ENCODE assay signal across 8 mouse cellular contexts in the genomic region with DNA sequence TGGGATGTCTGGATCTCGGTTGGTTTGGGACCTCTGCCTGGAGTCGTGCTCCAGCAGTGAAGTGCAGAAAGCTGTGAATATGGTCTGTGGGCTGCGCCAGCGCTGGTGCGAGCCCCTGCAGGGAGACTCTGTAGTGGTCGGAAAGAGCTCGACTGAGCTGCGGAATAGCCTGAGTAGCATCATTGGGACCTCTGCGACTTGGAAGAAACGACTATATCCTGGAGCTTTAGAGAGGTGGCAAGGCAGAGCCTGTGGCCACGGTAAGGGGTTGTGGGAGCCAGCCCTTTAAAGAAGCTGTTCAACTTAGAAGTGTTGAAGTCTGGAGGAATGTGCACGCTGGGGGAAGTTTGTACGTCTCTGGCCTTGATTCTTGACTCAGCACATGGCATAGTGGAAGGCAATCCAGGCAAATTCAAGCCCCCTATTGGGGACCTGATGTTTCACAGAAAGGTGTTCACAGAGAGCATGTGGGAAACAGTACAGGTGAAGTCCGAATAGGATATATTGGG. TPM values are rescaled to one million over a fixed set of nuclear protein-coding genes. Genes with fewer than 3 reads are reported as not detected.
DNase-seq lines count a peak whose midpoint lies in the region; ATAC-seq and TF ChIP-seq lines count a peak whose summit lies in the region.

No protein-coding gene starts in this region.

- DNase-seq in heart, embryonic 10.5 days (ENCODE audit: low spot score) = peak; percentile 83
- no peak for DNase-seq in heart, adult 18-20 months
- no peak for DNase-seq in CH12.LX (ENCODE audit: extremely low read depth)
- DNase-seq in forebrain, embryonic 11.5 days (ENCODE audit: low spot score) = no peak
- no peak for DNase-seq in cerebellum, adult 9-11 months
- no peak for DNase-seq in layer of hippocampus, postnatal 10 days (ENCODE audit: low spot score in 2 of 2)
- DNase-seq in gastrocnemius, adult 18-20 months (ENCODE audit: low spot score) = no peak

- TF ChIP-seq POLR2A in CH12.LX (IDR thresholded peaks at IDR 0.05; ENCODE audit: low read depth, low read length) = no peak

- dilution Hi-C loops in CH12.LX (cut with MboI; ENCODE audit: extremely low pct_ligation_motif_present, extremely low pct_unique_long_range_greater_than_20kb, low sequenced_read_pairs) = no loop called here

- WGBS in heart, embryonic 10.5 days = 4% methylated on average over 14 of the region's 14 CpGs
- 4% methylated on average over 14 of the region's 14 CpGs for WGBS in forebrain, embryonic 11.5 days
- 1% methylated on average over 14 of the region's 14 CpGs for WGBS in liver, embryonic 15.5 days (ENCODE audit: insufficient replicate concordance)

- H3K4me1 ChIP-seq in heart, embryonic 10.5 days = peaks cover 21% of the 10 kb centered on the region
- peaks cover 3 to 30% of the 10 kb centered on the region in 2 experiments; a peak in 2 of 4 replicates for H3K4me1 ChIP-seq in CH12.LX (ENCODE audit: control insufficient read depth in 1 of 2, insufficient read depth in 2 of 2)
- peaks cover 6% of the 10 kb centered on the region for H3K4me1 ChIP-seq in forebrain, embryonic 11.5 days (replicated peaks; ENCODE audit: control insufficient read depth, insufficient read depth, low read length)
- H3K4me1 ChIP-seq in liver, embryonic 15.5 days (replicated peaks) = peaks cover 74% of the 10 kb centered on the region

- no peaks in the 10 kb centered on the region for H3K9me3 ChIP-seq in heart, embryonic 10.5 days
- H3K9me3 ChIP-seq in CH12.LX (replicated peaks; ENCODE audit: low read length) = no peaks in the 10 kb centered on the region
- no peaks in the 10 kb centered on the region for H3K9me3 ChIP-seq in forebrain, embryonic 11.5 days (ENCODE audit: control insufficient read depth, low read length)
- no peaks in the 10 kb centered on the region for H3K9me3 ChIP-seq in liver, embryonic 15.5 days (replicated peaks)

- no peaks in the 10 kb centered on the region for H3K27me3 ChIP-seq in heart, embryonic 10.5 days (ENCODE audit: insufficient read depth, poor library complexity, severe bottlenecking)
- no peaks in the 10 kb centered on the region for H3K27me3 ChIP-seq in CH12.LX (replicated peaks)
- no peaks in the 10 kb centered on the region for H3K27me3 ChIP-seq in forebrain, embryonic 11.5 days (ENCODE audit: control insufficient read depth, insufficient read depth, low read length)
- no peaks in the 10 kb centered on the region for H3K27me3 ChIP-seq in liver, embryonic 15.5 days

- peaks cover 20% of the 10 kb centered on the region for H3K79me2 ChIP-seq in CH12.LX (replicated peaks; ENCODE audit: control insufficient read depth, extremely low read depth, insufficient read depth, poor library complexity, severe bottlenecking)

- H3K4me3 ChIP-seq in heart, embryonic 10.5 days = peak overlapping the region; percentile 92
- peak overlapping the region; percentile 73 to 82 (median 79) for H3K4me3 ChIP-seq in CH12.LX (replicated peaks in 1 of 3; ENCODE audit: low read depth in 2 of 3, low read length in 2 of 3, poor library complexity in 1 of 3)
- peak overlapping the region; percentile 88 for H3K4me3 ChIP-seq in forebrain, embryonic 11.5 days (ENCODE audit: low read depth, low read length)
- peak overlapping the region; percentile 76 for H3K4me3 ChIP-seq in liver, embryonic 15.5 days (replicated peaks)

- no peak for TF ChIP-seq EP300 in CH12.LX (IDR thresholded peaks at IDR 0.05; ENCODE audit: low read length)

- H3K27ac ChIP-seq in heart, embryonic 10.5 days = peak overlapping the region; percentile 97
- H3K27ac ChIP-seq in CH12.LX (ENCODE audit: insufficient read depth, low read depth) = peak overlapping the region; percentile 83
- peak overlapping the region; percentile 87 for H3K27ac ChIP-seq in forebrain, embryonic 11.5 days (ENCODE audit: low read depth, low read length)
- H3K27ac ChIP-seq in liver, embryonic 15.5 days (replicated peaks) = peak overlapping the region; percentile 96

- no peak for TF ChIP-seq RAD21 in CH12.LX (IDR thresholded peaks at IDR 0.05; ENCODE audit: low read depth, low read length)

- in situ Hi-C loops in CH12.LX (cut with MboI; ENCODE audit: low pct_ligation_motif_present, low pct_unique_long_range_greater_than_20kb, low sequenced_read_pairs) = no loop called here

- H3K36me3 ChIP-seq in heart, embryonic 10.5 days = peaks cover 14% of the 10 kb centered on the region
- H3K36me3 ChIP-seq in CH12.LX (replicated peaks in 1 of 2; ENCODE audit: control insufficient read depth in 1 of 2, insufficient read depth in 1 of 2, low read length in 1 of 2) = peaks cover 8 to 28% of the 10 kb centered on the region in 2 experiments
- H3K36me3 ChIP-seq in forebrain, embryonic 11.5 days (ENCODE audit: control insufficient read depth, insufficient read depth, low read length) = no peaks in the 10 kb centered on the region; the same call in 1 of the 2 replicates
- H3K36me3 ChIP-seq in liver, embryonic 15.5 days (replicated peaks) = no peaks in the 10 kb centered on the region

- peak overlapping the region; percentile 88 for H3K4me2 ChIP-seq in CH12.LX (ENCODE audit: insufficient read depth, low read depth, poor library complexity, severe bottlenecking)
- H3K4me2 ChIP-seq in forebrain, embryonic 11.5 days (ENCODE audit: low read depth, low read length, severe bottlenecking) = peak overlapping the region; percentile 98
- H3K4me2 ChIP-seq in liver, embryonic 15.5 days = peak overlapping the region; percentile 99

- peak overlapping the region; percentile 75 for H3K9ac ChIP-seq in CH12.LX (ENCODE audit: insufficient read depth, low read depth)
- peak overlapping the region; percentile 87 for H3K9ac ChIP-seq in forebrain, embryonic 11.5 days (ENCODE audit: low read length)
- peak overlapping the region; percentile 84 for H3K9ac ChIP-seq in liver, embryonic 15.5 days

- 0 out of 4 replicates have a peak, but pooled peaks of 1 of the 2 experiments have one; percentile 1 for TF ChIP-seq CTCF in CH12.LX (conservative IDR thresholded peaks at IDR 0.05 in 1 of 2, IDR thresholded peaks at IDR 0.05 in 1 of 2; ENCODE audit: low read depth in 2 of 2, low read length in 2 of 2)

- 0 out of 2 replicates have a peak, but pooled peaks have one; percentile 0 for ATAC-seq in forebrain, embryonic 11.5 days (replicated peaks; ENCODE audit: low FRiP score)
- no peak for ATAC-seq in liver, embryonic 15.5 days (ENCODE audit: insufficient read depth)

RNA-seq across cellular contexts. Expression of a gene that starts 2.8 kb away (rescaled TPM):
- 71.6 and 103 TPM in 2 replicates for polyA plus RNA-seq in heart, embryonic 10.5 days (2016; fragmentation: Nextera tagmentation; extraction: Ambion mirVana)
- total RNA-seq in heart, adult 18-20 months (2021) = 10 to 100 TPM; 11.2 to 13.4 TPM
- total RNA-seq in CH12.LX (2012; rRNA removed) = 22.7 and 30.3 TPM in 2 replicates
- 30.9 and 35.4 TPM in 2 replicates for total RNA-seq in CH12.LX (2014; rRNA removed)
- polyA plus RNA-seq in CH12.LX (2012; ENCODE audit: insufficient read length, low read depth) = 25.7 and 26.3 TPM in 2 replicates
- polyA plus RNA-seq in forebrain, embryonic 11.5 days (2014; fragmentation: Nextera tagmentation; extraction: Ambion mirVana) = 67.3 and 68.7 TPM in 2 replicates
- polyA plus RNA-seq in liver, embryonic 15.5 days (2015; fragmentation: Nextera tagmentation; extraction: Ambion mirVana) = 22.8 and 23.1 TPM in 2 replicates
- total RNA-seq in layer of hippocampus, postnatal 10 days (2021) = 10 to 100 TPM; 10.8 to 12.7 TPM
- 1 to 10 TPM; 4.7 to 8.3 TPM for total RNA-seq in gastrocnemius, adult 18-20 months (2021)

RNA-seq across cellular contexts. Expression of a gene that starts 20.7 kb away (rescaled TPM):
- 59.8 and 64.6 TPM in 2 replicates for polyA plus RNA-seq in heart, embryonic 10.5 days (2016; fragmentation: Nextera tagmentation; extraction: Ambion mirVana)
- total RNA-seq in heart, adult 18-20 months (2021) = 10 to 100 TPM; 34.2 to 45.1 TPM
- total RNA-seq in CH12.LX (2012; rRNA removed) = 157 and 160 TPM in 2 replicates
- 77.0 and 94.5 TPM in 2 replicates for total RNA-seq in CH12.LX (2014; rRNA removed)
- polyA plus RNA-seq in CH12.LX (2012; ENCODE audit: insufficient read length, low read depth) = 140 and 157 TPM in 2 replicates
- 52.7 and 72.3 TPM in 2 replicates for polyA plus RNA-seq in forebrain, embryonic 11.5 days (2014; fragmentation: Nextera tagmentation; extraction: Ambion mirVana)
- polyA plus RNA-seq in liver, embryonic 15.5 days (2015; fragmentation: Nextera tagmentation; extraction: Ambion mirVana) = 27.9 and 36.1 TPM in 2 replicates
- total RNA-seq in layer of hippocampus, postnatal 10 days (2021) = 100 to 1,000 TPM in 1 of 2 experiments, 10 to 100 TPM in 1; 99.8 to 105 TPM
- total RNA-seq in gastrocnemius, adult 18-20 months (2021) = 10 to 100 TPM; 47.0 to 51.4 TPM

RNA-seq across cellular contexts. Expression of a gene that starts 22.2 kb away (rescaled TPM):
- polyA plus RNA-seq in heart, embryonic 10.5 days (2016; fragmentation: Nextera tagmentation; extraction: Ambion mirVana) = 22.2 and 25.0 TPM in 2 replicates
- 10 to 100 TPM; 31.4 to 32.7 TPM for total RNA-seq in heart, adult 18-20 months (2021)
- total RNA-seq in CH12.LX (2012; rRNA removed) (45.1 and 49.0 TPM in 2 replicates), CH12.LX (2014; rRNA removed) (21.9 and 23.3 TPM in 2 replicates)
- polyA plus RNA-seq in CH12.LX (2012; ENCODE audit: insufficient read length, low read depth) = 73.0 and 84.1 TPM in 2 replicates
- 34.6 and 37.7 TPM in 2 replicates for polyA plus RNA-seq in forebrain, embryonic 11.5 days (2014; fragmentation: Nextera tagmentation; extraction: Ambion mirVana)
- 6.2 and 7.2 TPM in 2 replicates for polyA plus RNA-seq in liver, embryonic 15.5 days (2015; fragmentation: Nextera tagmentation; extraction: Ambion mirVana)
- 10 to 100 TPM; 73.7 to 75.3 TPM for total RNA-seq in layer of hippocampus, postnatal 10 days (2021)
- 10 to 100 TPM; 19.3 to 22.8 TPM for total RNA-seq in gastrocnemius, adult 18-20 months (2021)

RNA-seq across cellular contexts. Expression of a gene that starts 35.8 kb away (rescaled TPM):
- polyA plus RNA-seq in heart, embryonic 10.5 days (2016; fragmentation: Nextera tagmentation; extraction: Ambion mirVana) = 18.5 and 19.3 TPM in 2 replicates
- total RNA-seq in heart, adult 18-20 months (2021) = 1 to 10 TPM; 3.1 to 4.4 TPM
- 38.5 and 45.5 TPM in 2 replicates for total RNA-seq in CH12.LX (2012; rRNA removed)
- 20.3 and 20.6 TPM in 2 replicates for total RNA-seq in CH12.LX (2014; rRNA removed)
- polyA plus RNA-seq in CH12.LX (2012; ENCODE audit: insufficient read length, low read depth) = 53.2 and 54.5 TPM in 2 replicates
- polyA plus RNA-seq in forebrain, embryonic 11.5 days (2014; fragmentation: Nextera tagmentation; extraction: Ambion mirVana) = 5.0 and 5.7 TPM in 2 replicates
- 55.3 and 58.3 TPM in 2 replicates for polyA plus RNA-seq in liver, embryonic 15.5 days (2015; fragmentation: Nextera tagmentation; extraction: Ambion mirVana)
- 1 to 10 TPM; 4.0 to 5.4 TPM for total RNA-seq in layer of hippocampus, postnatal 10 days (2021)
- total RNA-seq in gastrocnemius, adult 18-20 months (2021) = 1 to 10 TPM in 1 of 2 experiments, under 1 TPM in 1; 0.73 to 1.6 TPM

RNA-seq across cellular contexts. Expression of a gene that starts 57.4 kb away (rescaled TPM):
- 2.1 and 3.2 TPM in 2 replicates for polyA plus RNA-seq in heart, embryonic 10.5 days (2016; fragmentation: Nextera tagmentation; extraction: Ambion mirVana)
- total RNA-seq in heart, adult 18-20 months (2021) = under 1 TPM; 0.40 to 0.69 TPM
- total RNA-seq in CH12.LX (2012; rRNA removed) (0.17 TPM in 1 of 2 replicates, not detected in the other), CH12.LX (2014; rRNA removed) (0.39 TPM in 1 of 2 replicates, not detected in the other)
- polyA plus RNA-seq in CH12.LX (2012; ENCODE audit: insufficient read length, low read depth) = not detected in 2 replicates
- 3.0 and 3.1 TPM in 2 replicates for polyA plus RNA-seq in forebrain, embryonic 11.5 days (2014; fragmentation: Nextera tagmentation; extraction: Ambion mirVana)
- 8.1 and 8.7 TPM in 2 replicates for polyA plus RNA-seq in liver, embryonic 15.5 days (2015; fragmentation: Nextera tagmentation; extraction: Ambion mirVana)
- not detected for total RNA-seq in layer of hippocampus, postnatal 10 days (2021)
- total RNA-seq in gastrocnemius, adult 18-20 months (2021) = under 1 TPM; 0.34 to 0.45 TPM
